Mouse (Mus musculus) heart, postnatal 4 days (tissue): ENCODE measurements at regions not wholly inside any gene's neighbourhood (a gene's known extent, or its start where the extent isn't known, plus 50 kb on each side); places are given as distances from the start of the nearest gene placed in this dataset.

Experiments
- DNase-seq: peaks from one replicate; pipeline ENCODE4 v3.0.0; 2021

GRCm38 (mm10) chr4:89082838-89083237 lies 54.1 kb upstream of the Mtap start:
- DNase-seq = no peak

- no peak for DNase-seq
These were observed 58.4 kb upstream of the Mtap start for GRCm38 (mm10) chr4:89078485-89078884.

- no peak for DNase-seq
These were observed 62.2 kb upstream of the Mtap start for GRCm38 (mm10) chr4:89074705-89075104.

GRCm38 (mm10) chr4:89070430-89070829 lies 66.5 kb upstream of the Mtap start:
- DNase-seq = no peak

DNA sequence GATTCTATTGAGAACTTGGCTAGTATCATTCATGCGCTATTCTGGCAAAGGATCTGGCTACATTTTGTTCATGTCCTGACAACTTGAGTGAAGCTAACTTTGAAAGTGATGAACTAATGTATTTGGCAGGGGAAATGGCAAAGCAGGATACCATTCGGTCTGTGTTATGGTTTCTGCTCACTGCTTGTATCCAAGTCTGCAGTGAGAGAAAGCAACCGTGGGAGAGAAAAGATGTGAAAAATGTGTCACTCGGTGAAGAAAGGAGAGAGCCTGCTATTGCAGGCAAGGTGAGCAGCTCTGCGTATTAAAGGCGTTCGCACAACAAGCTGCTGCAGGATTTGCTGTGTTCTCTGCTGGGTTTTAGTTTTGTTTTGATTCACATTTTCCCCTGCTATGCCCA lies 72.5 kb upstream of the Mtap start:
- no peak for DNase-seq

GRCm38 (mm10) chr4:89062384-89062783 lies 74.5 kb upstream of the Mtap start:
- DNase-seq = no peak

DNA sequence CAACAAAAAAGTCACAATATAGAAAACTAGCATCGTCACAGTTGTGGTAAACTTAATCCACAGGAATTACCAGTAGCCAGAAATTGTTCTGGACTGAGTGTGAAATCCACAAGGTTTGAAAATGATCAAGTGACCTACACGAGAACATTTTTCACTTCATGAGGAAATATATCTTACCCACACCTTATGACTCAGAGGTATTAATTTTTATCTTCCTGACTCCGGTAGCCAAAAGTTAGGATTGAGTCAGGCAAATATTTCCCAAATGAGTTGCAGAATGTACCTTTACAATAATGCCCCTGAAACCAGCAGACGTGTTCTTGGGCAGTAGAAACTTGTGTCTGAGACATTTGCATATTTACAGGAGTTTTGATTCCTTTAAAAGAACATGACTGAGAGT lies 75.3 kb upstream of the Mtap start:
- no peak for DNase-seq

DNA sequence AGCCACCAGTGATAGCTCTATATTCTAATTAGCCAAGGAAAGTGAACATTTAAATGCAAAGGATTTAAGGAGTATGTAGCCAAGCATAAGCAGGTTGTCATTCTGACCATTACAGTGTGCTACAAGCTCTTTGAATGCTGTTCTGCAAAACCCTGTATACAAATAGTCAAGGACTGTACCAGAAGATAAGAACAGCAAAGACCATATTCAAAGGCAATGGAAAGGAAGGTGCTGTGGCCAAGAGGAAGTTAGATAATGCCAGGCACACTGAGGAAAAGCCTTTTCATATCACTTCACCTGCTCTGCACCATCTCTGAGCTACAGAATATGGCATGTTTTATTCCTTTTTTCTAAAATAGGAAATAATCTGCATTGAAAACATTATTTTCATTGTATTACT lies 79.3 kb upstream of the Mtap start:
- no peak for DNase-seq

DNA sequence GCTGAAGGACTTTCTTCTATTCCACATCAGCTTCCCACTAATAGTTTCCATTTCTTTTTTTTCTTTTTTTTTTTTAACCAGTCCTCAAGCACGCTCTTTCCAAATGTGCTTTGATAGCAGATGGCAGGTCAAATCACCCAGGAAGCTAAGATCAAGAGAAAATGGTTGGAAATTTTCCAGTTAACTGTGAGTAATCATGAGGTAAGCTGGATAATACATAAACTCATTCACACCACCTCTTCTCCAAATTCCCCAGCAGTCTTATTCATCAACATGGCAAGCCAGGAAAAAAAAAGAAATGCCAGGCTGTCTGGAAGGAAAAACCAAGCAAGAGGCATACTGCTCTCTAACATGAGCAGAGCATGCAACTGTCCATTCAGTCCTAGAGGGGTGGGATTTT lies 79.8 kb upstream of the Mtap start:
- DNase-seq = no peak

- DNase-seq = no peak
These were observed 81.0 kb upstream of the Mtap start for GRCm38 (mm10) chr4:89055969-89056368.

DNA sequence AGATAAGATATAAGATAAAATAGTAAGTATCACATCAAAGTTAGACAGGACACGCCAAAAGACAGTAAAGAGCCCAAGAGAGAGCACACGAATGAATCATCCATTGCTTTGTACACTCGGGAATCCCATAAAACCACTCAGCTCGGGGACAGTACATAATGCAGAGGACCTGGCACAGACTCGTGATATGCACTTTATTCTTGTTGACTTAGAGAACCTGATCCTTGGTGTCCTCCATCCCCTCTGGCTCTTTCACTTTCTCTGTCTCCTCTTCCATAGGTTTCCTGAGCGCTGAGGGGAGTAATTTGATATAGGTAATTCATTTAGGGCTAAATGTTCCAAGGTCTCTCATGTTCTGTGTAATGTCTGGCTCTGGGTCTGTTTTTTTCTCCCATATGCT lies 83.3 kb upstream of the Mtap start:
- no peak for DNase-seq

GRCm38 (mm10) chr4:89051897-89052296 lies 85.0 kb upstream of the Mtap start:
- no peak for DNase-seq

DNA sequence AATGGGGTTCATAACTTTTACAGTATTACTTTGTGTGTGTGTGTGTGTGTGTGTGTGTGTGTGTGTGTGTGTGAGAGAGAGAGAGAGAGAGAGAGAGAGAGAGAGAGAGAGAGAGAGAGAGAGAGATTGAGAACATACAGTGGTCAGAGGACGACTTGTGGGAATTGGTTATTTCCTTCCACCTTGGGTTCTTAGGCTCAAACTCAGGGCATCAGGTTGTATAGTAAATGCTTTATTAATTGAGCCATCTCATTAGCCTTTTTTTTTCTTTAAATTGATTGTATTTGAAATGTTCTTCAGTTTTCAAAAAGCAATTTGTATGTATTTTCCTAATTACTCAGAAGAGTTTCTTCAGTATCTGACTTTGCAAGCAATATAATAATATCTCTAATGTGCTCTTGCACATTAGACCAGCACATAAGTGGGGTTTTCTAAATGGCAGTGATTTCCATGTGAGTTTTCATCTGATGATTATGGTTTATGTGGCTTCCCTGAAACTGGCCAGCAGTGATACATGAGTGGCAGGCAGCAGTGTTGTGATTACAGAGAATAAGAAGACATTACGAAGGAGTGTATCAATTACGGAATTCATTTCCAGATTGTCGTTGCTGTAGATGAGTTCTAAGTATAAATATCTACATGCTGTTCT lies 86.2 kb upstream of the Mtap start:
- no peak for DNase-seq

DNA sequence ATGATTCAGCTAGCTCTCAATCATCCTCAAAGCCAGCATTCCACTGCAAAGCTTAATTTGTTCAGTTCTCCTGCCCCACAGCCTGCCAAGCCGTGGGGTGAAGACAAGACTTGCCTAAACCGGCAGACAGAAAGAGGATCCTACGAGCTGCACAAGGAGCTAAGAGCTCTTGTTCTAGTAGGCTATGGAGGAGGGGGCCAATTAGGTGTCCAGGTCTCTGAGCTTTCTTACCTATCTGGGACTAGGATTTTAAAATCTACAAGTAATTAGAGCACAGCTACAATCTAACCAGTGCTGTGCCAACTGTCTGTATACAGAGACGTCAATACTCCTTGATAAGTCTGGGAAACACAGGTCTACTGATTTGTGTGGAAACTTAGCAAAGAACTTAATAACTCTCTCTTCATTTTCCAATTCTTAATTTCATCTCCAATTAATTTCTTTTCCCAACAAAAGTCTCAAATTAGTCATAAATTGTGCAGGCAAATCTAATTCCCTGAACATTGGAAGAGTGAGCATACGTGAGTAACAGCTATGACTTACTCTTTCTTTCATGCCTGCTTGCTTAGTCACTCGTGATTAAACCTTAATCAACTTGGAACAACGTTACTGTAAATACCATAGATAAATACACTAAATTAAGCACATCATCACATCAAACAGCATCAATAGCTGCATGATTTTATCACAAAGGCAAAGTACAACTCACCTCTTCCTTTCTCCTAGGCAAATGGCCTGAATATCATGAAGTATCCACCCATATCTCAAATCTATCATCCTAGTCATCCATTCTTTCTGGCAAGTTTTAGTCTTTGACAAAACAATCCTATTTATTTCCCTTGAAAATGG lies 87.1 kb upstream of the Mtap start:
- DNase-seq = no peak

- DNase-seq = no peak
These were observed 92.4 kb upstream of the Mtap start for GRCm38 (mm10) chr4:89044516-89044915.

- no peak for DNase-seq
These were observed 92.9 kb upstream of the Mtap start for GRCm38 (mm10) chr4:89043982-89044381.

GRCm38 (mm10) chr4:89040856-89041255 lies 96.1 kb upstream of the Mtap start:
- peak; percentile 48 for DNase-seq

DNA sequence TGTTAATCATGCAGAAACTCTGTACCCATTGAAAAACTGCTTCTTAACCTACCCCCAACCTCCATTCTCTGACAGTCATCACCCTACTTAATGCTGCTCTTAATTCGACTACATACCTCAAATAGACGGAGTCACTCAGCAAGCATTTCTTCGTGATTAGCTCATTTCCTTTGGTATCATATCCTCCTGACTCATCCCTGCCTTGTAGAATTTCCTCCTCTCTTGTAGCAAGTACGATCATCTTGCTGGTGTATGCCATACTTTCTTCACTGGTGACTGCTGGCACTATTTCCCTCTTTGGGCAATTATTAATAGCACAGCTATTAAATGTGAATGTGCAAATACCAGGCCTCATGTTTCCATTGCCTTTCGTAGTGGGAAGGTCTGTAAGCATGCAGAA lies 98.0 kb upstream of the Mtap start:
- DNase-seq = no peak

GRCm38 (mm10) chr4:89038135-89038534 lies 98.8 kb upstream of the Mtap start:
- DNase-seq = no peak

GRCm38 (mm10) chr4:89034822-89035221 lies 102.1 kb upstream of the Mtap start:
- DNase-seq = no peak

- DNase-seq = no peak
These were observed 102.6 kb upstream of the Mtap start for GRCm38 (mm10) chr4:89034299-89034698.

GRCm38 (mm10) chr4:89012681-89013353 lies 124.1 kb upstream of the Mtap start:
- DNase-seq = peak; percentile 21

DNA sequence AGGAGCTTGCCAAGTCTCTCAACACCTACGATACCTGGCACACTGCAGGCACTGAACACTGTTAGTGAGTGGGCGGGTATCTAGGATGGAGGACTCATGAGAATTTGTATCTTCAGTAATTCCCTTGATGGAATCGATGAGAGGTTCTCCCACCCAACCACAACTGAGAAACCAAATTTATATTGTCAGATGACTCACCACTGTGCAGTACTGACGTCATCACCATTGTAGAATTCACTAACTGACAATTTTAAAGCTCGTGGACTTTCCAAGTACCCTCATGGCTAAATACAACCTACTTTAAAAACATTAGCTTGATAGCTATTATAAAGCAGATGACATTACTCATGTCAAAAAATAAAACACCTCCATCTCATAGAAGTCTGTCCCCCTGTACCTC lies 128.4 kb upstream of the Mtap start:
- DNase-seq = no peak

DNA sequence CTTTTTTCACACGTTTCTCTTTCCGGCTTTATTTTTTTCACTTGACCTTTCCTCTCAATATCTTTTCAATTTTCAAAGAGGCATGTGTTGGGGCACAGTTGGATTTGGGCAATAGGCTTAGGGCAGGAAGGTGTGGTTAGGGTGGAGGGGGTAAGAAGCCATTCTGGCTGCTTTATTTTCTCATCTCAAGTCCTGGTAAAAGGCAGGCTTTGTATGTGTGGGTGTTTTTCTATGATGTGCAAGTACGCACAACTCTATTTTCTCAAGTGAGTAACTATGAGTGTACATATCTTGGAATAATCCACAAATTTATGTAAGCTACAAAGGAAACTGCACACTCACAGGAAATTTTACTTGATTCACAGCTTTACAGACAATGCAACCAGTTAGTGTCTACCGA lies 121.5 kb upstream of the Ifne start:
- DNase-seq = no peak
